Mouse (Mus musculus) G1E (cell line): ENCODE measurements around the gene Hopx.

Experiments
- CTCF ChIP-seq: IDR thresholded peaks from 2 replicates; pipeline ENCODE4 v1.5.1; 2012; ENCODE audit warnings: low read depth, low read length, inconsistent platforms, mixed read lengths
- GATA1 ChIP-seq: IDR thresholded peaks from 2 replicates; pipeline ENCODE4 v1.6.1; 2012; ENCODE audit warnings: borderline replicate concordance, low read length, inconsistent platforms, mixed read lengths
- GATA2 ChIP-seq: IDR thresholded peaks from 2 replicates; pipeline ENCODE4 v1.6.1; 2012; ENCODE audit warnings: low read depth, low read length, inconsistent platforms, borderline replicate concordance
- POLR2AphosphoS5 ChIP-seq: IDR thresholded peaks from 2 replicates; pipeline ENCODE4 v1.6.1; 2012; ENCODE audit warnings: low read depth, low read length, inconsistent platforms; ENCODE audit not compliant: insufficient replicate concordance

DNA sequence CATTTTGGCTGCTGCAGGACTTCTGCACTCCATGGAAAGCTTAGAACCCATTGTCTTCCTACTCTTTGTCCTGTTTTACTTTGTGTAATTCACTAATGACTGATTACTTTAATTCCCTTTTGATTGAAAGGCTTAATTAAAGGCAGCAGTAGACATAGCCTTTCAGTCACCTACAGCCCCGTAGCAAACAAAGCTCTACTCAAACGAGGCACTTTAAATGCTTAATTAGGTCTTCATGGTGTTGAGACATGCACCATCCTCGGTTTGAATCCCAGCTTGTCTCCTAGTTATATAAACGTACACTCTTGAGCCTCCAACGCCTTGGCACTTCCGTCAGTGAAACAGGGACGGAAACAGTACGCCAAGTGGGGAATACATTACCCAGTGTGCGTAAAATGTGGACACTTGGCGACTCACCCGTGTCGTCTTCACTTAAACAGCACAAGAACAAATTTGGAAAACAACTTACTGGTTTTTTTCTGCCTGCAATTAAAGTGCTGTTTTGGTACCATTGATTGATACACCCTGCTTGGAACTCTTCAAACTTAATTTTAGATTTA lies 58.0 kb downstream of the Hopx start:
- TF ChIP-seq CTCF (no peak), GATA1 (no peak), GATA2 (no peak), POLR2AphosphoS5 (no peak)
